Mouse (Mus musculus) liver, postnatal 0 days (tissue): ENCODE measurements at regions not wholly inside any gene's neighbourhood (a gene's known extent, or its start where the extent isn't known, plus 50 kb on each side); places are given as distances from the start of the nearest gene placed in this dataset.

Source experiments
- ATAC-seq: fragments of 200-750 bp; cut with Nextera tagmentation; 2 replicates; pipeline ENCODE4 v1.8.0; 2017; ENCODE audit warnings: mild to moderate bottlenecking, moderate library complexity
- DNase-seq: peaks from one replicate; pipeline ENCODE4 v3.0.0-alpha.2; 2016
- H3K27ac ChIP-seq: fragments of 300-500 bp; sonication (generic); 2 replicates; pipeline ENCODE4 v1.5.1; 2014; ENCODE audit warnings: antibody characterized with exemption, moderate library complexity, mild to moderate bottlenecking, low read depth
- H3K27me3 ChIP-seq: fragments of 300-500 bp; sonication (generic); 2 replicates; pipeline ENCODE4 v1.6.1; 2014; ENCODE audit warnings: low read length, control low read depth, mixed read lengths; ENCODE audit not compliant: insufficient read depth
- H3K36me3 ChIP-seq: fragments of 300-500 bp; sonication (generic); replicated peaks from 2 replicates; pipeline ENCODE4 v1.6.1; 2014; ENCODE audit warnings: mild to moderate bottlenecking, control low read depth, low read length, moderate library complexity, mixed read lengths; ENCODE audit not compliant: insufficient read depth
- H3K4me1 ChIP-seq: fragments of 300-500 bp; sonication (generic); 2 replicates; pipeline ENCODE4 v1.6.1; 2014; ENCODE audit warnings: antibody characterized with exemption, mild to moderate bottlenecking, control low read depth; ENCODE audit not compliant: insufficient read depth
- H3K4me2 ChIP-seq: fragments of 300-500 bp; sonication (generic); 2 replicates; pipeline ENCODE4 v1.6.1; 2014; ENCODE audit warnings: low read depth, mild to moderate bottlenecking, low read length, moderate library complexity, mixed read lengths
- H3K4me3 ChIP-seq: fragments of 300-500 bp; sonication (generic); 2 replicates; pipeline ENCODE4 v1.5.1; 2014; ENCODE audit warnings: low read depth, low read length
- H3K9ac ChIP-seq: fragments of 300-500 bp; sonication (generic); replicated peaks from 2 replicates; pipeline ENCODE4 v1.6.1; 2014; ENCODE audit warnings: mild to moderate bottlenecking, moderate library complexity
- H3K9me3 ChIP-seq: fragments of 300-500 bp; sonication (generic); 2 replicates; pipeline ENCODE4 v1.6.1; 2016; ENCODE audit warnings: mild to moderate bottlenecking, control low read depth, low read length, mixed read lengths
- CTCF ChIP-seq: sonication (generic); IDR thresholded peaks from 2 replicates; pipeline ENCODE4 v1.5.1; 2016; ENCODE audit warnings: antibody characterized with exemption, low read depth
- EP300 ChIP-seq: IDR thresholded peaks from 2 replicates; pipeline ENCODE4 v1.6.1; 2016; ENCODE audit warnings: antibody characterized with exemption, low read depth, mild to moderate bottlenecking
- WGBS: fragments of 180-500 bp; shearing (Covaris S2); extraction: QIAGEN DNeasy Blood & Tissue Kit; methylation state at CpG from one replicate; pipeline ENCODE4 v1.1.7; 2014; ENCODE audit not compliant: insufficient replicate concordance; 5-methylcytosine and 5-hydroxymethylcytosine counted together

GRCm38 (mm10) chr8:49106531-49106930 is 262.8 kb upstream of the Tenm3 start:
- no peaks in the 10 kb centered on the region for H3K9me3 ChIP-seq
- no peak overlapping the region for H3K4me2 ChIP-seq
- WGBS: 65% methylated on average over 3 of the region's 3 CpGs
- H3K27ac ChIP-seq: no peak overlapping the region
- ATAC-seq (no peak), DNase-seq (no peak)
- no peak overlapping the region for H3K9ac ChIP-seq
- no peak overlapping the region for H3K4me3 ChIP-seq
- TF ChIP-seq CTCF (no peak), EP300 (no peak)
- H3K36me3 ChIP-seq: no peaks in the 10 kb centered on the region
- no peaks in the 10 kb centered on the region for H3K4me1 ChIP-seq
- H3K27me3 ChIP-seq: no peaks in the 10 kb centered on the region

DNA sequence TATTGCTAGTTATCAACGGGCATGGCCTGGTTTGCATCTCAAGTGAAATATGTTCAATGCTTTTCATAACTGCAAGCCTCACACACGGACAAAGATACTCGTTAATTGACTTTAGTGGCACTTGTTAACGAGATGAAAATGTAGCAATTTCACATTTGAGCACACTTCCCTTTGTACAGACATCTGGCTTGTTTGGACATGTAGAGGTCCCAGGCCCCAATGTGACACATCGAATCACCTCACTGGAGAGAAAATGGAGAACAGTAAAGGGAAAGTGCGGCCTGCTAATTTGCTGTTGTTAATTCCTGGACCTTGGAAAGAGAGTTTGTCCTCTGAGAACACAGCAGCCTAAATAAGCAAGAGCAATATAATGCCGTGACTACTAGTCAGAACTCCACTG is 257.4 kb upstream of the Tenm3 start:
- no peak for ATAC-seq
- 80% methylated on average over 7 of the region's 7 CpGs for WGBS

GRCm38 (mm10) chr8:49084191-49084875 is 240.6 kb upstream of the Tenm3 start:
- Histone ChIP-seq H3K9ac (no peak overlapping the region), H3K4me2 (no peak overlapping the region), H3K4me1 (no peaks in the 10 kb centered on the region), H3K4me3 (no peak overlapping the region), H3K9me3 (no peaks in the 10 kb centered on the region), H3K27ac (no peak overlapping the region), H3K36me3 (no peaks in the 10 kb centered on the region), H3K27me3 (no peaks in the 10 kb centered on the region)
- ATAC-seq (no peak), DNase-seq (no peak)
- no peak for TF ChIP-seq EP300
- TF ChIP-seq CTCF: no peak
- WGBS: 80% methylated on average over 6 of the region's 6 CpGs

More for the DNA sequence above, 257.4 kb upstream of the Tenm3 start:
- no peaks in the 10 kb centered on the region for H3K27me3 ChIP-seq
- no peak overlapping the region for H3K27ac ChIP-seq
- no peak overlapping the region for H3K9ac ChIP-seq
- no peak overlapping the region for H3K4me2 ChIP-seq
- no peaks in the 10 kb centered on the region for H3K36me3 ChIP-seq
- TF ChIP-seq EP300 (no peak), CTCF (no peak)
- DNase-seq: no peak
- peaks cover 8% of the 10 kb centered on the region for H3K9me3 ChIP-seq
- no peak overlapping the region for H3K4me3 ChIP-seq
- H3K4me1 ChIP-seq: no peaks in the 10 kb centered on the region

- WGBS: 63% methylated on average over 5 of the region's 5 CpGs
- H3K4me2 ChIP-seq: no peak overlapping the region
- H3K4me1 ChIP-seq: no peaks in the 10 kb centered on the region
- H3K27me3 ChIP-seq: no peaks in the 10 kb centered on the region
- H3K36me3 ChIP-seq: no peaks in the 10 kb centered on the region
- ATAC-seq: no peak
- no peak for DNase-seq
- TF ChIP-seq CTCF: no peak
- TF ChIP-seq EP300: no peak
- H3K27ac ChIP-seq: no peak overlapping the region
- H3K9me3 ChIP-seq: no peaks in the 10 kb centered on the region
- no peak overlapping the region for H3K9ac ChIP-seq
- H3K4me3 ChIP-seq: no peak overlapping the region
These were observed 225.7 kb upstream of the Tenm3 start for GRCm38 (mm10) chr8:49069451-49069850.

GRCm38 (mm10) chr8:49063256-49063655 is 219.5 kb upstream of the Tenm3 start:
- ATAC-seq: no peak
- H3K36me3 ChIP-seq: no peaks in the 10 kb centered on the region
- TF ChIP-seq EP300 (no peak), CTCF (no peak)
- H3K4me2 ChIP-seq: no peak overlapping the region
- no peak overlapping the region for H3K9ac ChIP-seq
- no peak overlapping the region for H3K4me3 ChIP-seq
- DNase-seq: no peak
- H3K27ac ChIP-seq: no peak overlapping the region
- 49% methylated on average over 3 of the region's 3 CpGs for WGBS
- no peaks in the 10 kb centered on the region for H3K27me3 ChIP-seq
- H3K4me1 ChIP-seq: no peaks in the 10 kb centered on the region
- H3K9me3 ChIP-seq: no peaks in the 10 kb centered on the region

DNA sequence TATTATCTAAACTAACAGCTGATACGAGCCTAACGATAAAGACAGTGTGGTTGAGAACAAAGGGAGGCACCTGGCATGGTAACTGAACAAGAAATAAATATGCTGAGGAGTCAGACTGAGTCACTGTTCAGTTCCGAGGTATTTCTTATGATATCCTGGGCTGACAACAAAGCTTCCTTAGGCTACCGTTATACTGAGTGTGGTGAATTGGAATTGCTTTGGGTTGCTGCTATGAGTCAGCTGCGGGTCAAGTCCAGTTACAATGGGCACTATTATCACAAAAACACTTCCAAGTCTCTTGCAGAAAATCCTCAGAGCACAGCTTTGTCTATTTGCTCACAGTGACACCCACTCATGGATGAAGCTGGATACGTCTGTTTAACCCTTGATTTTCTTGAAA is 199.5 kb upstream of the Tenm3 start:
- no peak for TF ChIP-seq EP300
- TF ChIP-seq CTCF: no peak
- Histone ChIP-seq H3K4me3 (no peak overlapping the region), H3K27ac (no peak overlapping the region), H3K4me1 (no peaks in the 10 kb centered on the region), H3K9me3 (no peaks in the 10 kb centered on the region), H3K4me2 (no peak overlapping the region), H3K27me3 (no peaks in the 10 kb centered on the region), H3K36me3 (no peaks in the 10 kb centered on the region), H3K9ac (no peak overlapping the region)
- no peak for DNase-seq
- WGBS: 72% methylated on average over 6 of the region's 6 CpGs
- ATAC-seq: no peak
